Mouse (Mus musculus): ENCODE data around the gene 0610040J01Rik.
A peak's percentile ranks its signal among the peaks of the same experiment; 100 is the strongest.

The 0610040J01Rik gene

DNA sequence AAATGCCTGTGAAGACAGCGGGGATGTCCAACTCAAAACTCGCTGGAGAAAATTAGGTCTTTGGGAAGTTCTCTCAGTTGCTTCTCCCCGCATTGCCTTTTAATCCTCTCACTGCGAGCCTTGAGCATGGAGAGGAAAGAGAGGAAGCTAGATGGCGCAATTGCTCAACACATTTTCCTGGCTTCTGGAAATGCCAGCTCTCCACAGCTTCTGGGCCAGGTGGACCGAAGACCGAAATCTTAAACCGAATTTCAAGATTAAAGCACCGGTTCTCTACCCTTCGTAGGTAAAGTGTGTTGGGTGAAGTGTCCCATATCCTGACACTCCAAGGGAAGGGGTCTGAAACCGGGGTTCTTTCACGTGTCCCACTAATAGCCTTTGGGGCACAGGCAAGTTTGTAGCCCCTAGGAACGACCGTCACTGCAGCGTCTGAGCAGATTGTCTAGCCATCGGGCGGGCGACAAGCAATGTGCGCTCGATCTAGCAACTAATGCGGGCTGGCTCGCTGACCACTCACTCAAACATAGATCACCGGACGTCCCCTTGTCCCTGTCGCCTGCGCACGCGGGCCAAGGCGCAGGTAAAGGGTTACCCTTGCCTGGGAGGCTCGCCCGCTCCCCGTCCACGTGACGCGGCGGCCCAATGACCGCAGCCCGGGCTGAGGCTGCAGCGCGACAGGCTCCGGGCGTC, at the start of gene 0610040J01Rik:
0610040J01Rik (plus strand) TSS at position 545 of the 690 bp plus-strand sequence.
- DNase-seq (ENCODE audit: low spot score in 2 of 2) = peak; percentile 40 to 49

DNA sequence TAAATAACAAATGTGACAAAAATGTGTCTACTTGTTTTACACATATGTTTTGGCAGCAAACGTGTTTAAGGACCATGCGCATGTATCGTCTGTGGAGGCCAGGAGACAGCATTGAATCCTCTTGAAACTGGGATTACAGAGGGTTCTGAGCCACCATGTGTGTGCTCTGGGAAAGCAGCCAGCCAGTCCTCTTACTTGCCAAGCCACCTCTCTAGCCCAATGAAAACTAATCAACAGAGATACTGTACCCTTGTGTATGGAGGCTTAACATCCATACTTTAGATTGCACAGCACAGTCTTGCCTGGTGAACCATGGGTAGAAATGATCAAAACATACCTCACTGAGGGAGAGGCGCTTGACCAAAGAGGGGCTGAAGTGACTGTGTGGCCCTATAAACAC, 46.3 kb upstream of the 0610040J01Rik start:
- no peak for DNase-seq (ENCODE audit: low spot score in 2 of 2)

DNA sequence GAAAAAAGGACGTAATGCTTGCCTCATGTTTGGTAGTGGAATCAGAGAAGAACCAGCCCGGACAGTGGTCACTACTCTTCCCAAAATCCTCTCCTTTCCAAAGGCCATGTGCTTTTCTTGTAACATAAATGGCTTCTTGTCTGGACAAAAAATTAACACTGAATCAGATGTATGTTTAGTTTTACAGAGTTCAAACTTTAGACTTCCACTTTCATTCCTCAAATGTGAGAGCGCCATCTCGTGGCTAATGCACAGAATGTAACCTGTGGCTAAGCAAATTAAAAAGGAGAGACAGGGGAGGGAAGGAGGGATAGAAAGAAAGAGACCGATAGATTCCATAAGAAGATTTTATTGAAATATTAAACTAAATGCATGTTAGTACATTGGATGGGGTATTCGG, 45.4 kb upstream of the 0610040J01Rik start:
- DNase-seq (ENCODE audit: low spot score in 2 of 2) = no peak

DNA sequence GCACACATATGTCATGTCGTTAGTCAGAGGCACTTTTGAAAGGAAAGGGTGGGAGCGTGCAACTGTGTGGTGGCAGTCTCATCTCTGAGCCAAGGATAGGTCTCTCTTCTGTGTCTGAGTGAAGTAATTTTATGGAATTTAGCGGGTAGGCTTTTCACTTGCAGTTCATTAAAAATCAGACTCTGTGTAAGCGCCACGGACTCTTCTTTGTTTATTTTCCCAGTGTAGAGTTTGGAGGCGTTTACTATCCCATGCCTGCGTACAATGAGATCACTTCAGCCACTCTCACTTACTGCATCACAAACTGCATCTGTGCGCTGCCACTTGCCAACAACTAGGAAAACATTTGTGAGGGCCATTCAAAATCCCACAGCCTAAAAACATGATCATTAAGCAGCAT, 44.7 kb upstream of the 0610040J01Rik start:
- DNase-seq (ENCODE audit: low spot score in 2 of 2) = no peak

DNA sequence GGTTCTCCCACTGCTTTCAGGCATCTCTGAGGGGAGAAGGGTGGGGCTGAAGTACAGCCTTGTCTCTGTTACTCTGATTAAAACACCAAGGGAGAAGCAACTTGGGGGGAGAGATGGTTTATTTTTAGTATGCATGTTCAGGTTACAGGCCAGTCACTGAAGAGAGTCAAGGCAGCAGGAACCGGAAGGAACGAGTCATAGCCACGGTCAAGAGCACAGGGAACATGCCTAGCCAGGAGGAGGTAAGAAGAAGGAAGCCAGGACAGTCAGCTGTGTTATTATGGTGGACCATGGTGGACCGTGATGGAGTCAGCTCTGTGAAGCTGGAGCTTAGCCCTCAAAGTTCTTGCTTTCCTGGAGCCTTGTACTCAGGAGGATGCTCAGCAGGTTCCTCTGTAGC, 43.9 kb upstream of the 0610040J01Rik start:
- DNase-seq (ENCODE audit: low spot score in 2 of 2) = no peak

DNA sequence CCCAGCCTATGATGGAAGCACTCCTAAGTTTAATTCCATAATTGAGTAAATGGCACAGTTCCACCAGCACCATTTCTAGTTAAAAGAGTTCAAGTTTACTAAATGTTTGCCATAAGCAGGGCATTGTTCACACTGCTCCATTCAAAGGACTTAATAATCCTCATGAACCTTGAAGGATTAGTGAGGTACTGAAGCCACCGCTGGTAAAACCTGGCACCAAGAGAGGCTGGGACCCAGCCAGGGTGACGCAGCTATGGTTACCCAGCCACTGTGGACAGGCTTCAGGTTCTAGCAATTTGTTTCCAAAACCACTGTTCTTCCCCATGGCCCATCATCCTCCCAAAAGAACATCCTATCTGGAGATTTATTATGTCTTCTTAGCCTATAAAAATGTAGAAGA, 39.2 kb upstream of the 0610040J01Rik start:
- DNase-seq (ENCODE audit: low spot score in 2 of 2) = no peak

- no peak for DNase-seq (ENCODE audit: low spot score in 2 of 2)
Observed at GRCm38 (mm10) chr5:63773603-63774002, 38.6 kb upstream of the 0610040J01Rik start.

- no peak for DNase-seq (ENCODE audit: low spot score in 2 of 2)
Observed at GRCm38 (mm10) chr5:63788156-63788826, 23.9 kb upstream of the 0610040J01Rik start.

- DNase-seq (ENCODE audit: low spot score in 2 of 2) = no peak
Observed at GRCm38 (mm10) chr5:63812509-63812865, 324 bp downstream of the 0610040J01Rik start.

- DNase-seq (ENCODE audit: low spot score in 2 of 2) = no peak
Observed at GRCm38 (mm10) chr5:63816643-63817042, 4.5 kb downstream of the 0610040J01Rik start.

- DNase-seq (ENCODE audit: low spot score in 2 of 2) = no peak
Observed at GRCm38 (mm10) chr5:63817270-63817669, 5.1 kb downstream of the 0610040J01Rik start.

- DNase-seq (ENCODE audit: low spot score in 2 of 2) = no peak
Observed at GRCm38 (mm10) chr5:63818975-63819374, 6.8 kb downstream of the 0610040J01Rik start.

DNA sequence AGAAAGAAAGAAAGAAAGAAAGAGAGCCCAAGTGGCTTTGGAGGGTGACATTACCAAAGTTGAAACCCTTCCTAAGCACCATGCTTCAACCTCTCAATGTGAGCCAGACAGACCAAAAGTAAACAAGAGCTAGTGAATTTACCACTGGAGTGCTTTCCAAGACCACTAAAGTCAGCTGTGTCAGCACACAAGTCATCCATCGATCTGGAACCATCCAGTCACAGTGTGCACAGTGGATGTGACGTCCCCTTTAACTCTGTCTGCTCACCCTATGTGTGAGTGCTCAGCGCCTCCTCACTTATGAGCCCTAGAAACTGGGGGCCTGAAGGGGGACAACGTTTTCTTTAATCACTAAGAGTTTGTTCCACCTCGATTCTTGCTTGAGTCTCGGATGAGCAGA, 7.4 kb downstream of the 0610040J01Rik start:
- DNase-seq (ENCODE audit: low spot score in 2 of 2) = no peak

GRCm38 (mm10) chr5:63821176-63821575, 9.0 kb downstream of the 0610040J01Rik start:
- DNase-seq (ENCODE audit: low spot score in 2 of 2) = no peak

DNA sequence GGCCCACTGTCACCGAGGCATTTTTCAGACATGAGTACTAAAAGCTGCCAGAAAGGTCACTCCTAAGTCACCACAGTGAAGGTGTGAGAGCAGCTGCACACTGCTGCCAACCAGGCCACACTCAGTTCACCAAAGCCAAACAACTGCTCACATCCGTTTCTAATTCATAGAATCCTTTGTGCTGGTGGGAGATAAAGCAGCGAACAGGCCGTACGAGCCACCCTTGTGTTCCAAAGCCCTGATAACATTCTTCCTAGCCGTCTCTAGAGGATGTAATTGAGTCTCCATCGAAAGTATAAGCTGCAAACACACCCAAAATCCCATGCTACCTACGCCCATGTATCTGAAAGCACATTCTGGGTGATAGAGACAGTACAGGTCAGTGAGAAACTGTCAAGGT, 9.7 kb downstream of the 0610040J01Rik start:
- no peak for DNase-seq (ENCODE audit: low spot score in 2 of 2)

GRCm38 (mm10) chr5:63823362-63824332, 11.5 kb downstream of the 0610040J01Rik start:
- no peak for DNase-seq (ENCODE audit: low spot score in 2 of 2)

GRCm38 (mm10) chr5:63824599-63825350, 12.6 kb downstream of the 0610040J01Rik start:
- DNase-seq (ENCODE audit: low spot score in 2 of 2) = no peak

DNA sequence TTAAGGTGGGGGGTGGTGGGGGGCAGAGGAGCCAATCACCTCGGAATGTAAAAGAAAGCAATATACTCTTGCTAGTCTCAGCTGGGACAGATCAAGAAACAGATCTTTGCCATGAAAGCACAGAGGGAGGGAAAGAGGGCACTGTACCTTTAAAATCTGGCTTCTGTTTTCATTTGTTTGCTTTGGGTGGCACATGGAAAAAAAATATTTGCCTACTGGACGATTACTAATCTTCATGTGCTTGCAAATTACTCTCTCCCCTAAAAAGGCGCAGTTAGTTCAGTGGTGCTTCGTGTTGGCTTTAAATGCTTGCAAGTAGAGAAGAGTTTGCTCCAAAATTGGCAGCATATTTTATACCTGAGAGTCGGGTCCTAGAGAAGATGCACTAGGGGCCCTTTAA, 13.7 kb downstream of the 0610040J01Rik start:
- DNase-seq (ENCODE audit: low spot score in 2 of 2) = no peak

GRCm38 (mm10) chr5:63827006-63827405, 14.8 kb downstream of the 0610040J01Rik start:
- no peak for DNase-seq (ENCODE audit: low spot score in 2 of 2)

DNA sequence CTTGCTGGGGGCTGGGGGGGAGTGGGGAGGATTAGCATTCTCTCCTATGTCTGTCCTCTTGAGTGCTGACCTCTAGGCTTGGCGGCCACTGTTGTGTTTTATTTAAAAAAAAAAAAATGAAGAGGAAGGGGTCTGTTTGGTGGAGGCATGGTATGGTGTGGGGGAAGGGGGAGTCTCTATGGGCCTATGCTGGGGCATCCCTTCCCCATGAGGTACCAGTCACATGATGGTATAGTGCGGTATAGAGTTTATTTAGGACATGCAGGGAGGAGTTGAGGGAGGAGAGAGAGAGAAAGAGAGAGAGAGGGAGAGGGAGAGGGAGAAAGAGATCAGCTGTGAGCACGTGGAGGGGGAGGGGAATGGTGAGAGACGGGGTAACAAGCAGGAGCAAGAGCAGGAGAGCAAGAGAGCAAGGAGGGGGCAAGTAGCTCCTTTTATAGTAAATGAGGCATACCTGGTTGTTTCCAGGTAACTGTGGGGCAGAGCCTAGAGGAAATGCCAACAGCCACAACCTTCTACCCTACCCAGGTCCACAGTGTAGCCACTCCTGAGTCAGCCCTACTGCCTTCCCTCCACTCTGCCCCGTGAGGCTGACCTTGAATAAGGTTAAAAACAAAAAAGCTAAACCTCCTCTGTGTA, 15.4 kb downstream of the 0610040J01Rik start:
- DNase-seq (ENCODE audit: low spot score in 2 of 2) = no peak

Data from right cerebral cortex, postnatal 36 days (tissue).